Mouse (Mus musculus) lung, postnatal 0 days (tissue): ENCODE measurements around the gene Sertad1.

Experiments
- CTCF ChIP-seq: IDR thresholded peaks from 2 replicates; pipeline ENCODE4 v1.5.1; 2016; ENCODE audit warnings: antibody characterized with exemption, mild to moderate bottlenecking
- EP300 ChIP-seq: IDR thresholded peaks from 2 replicates; pipeline ENCODE4 v1.6.1; 2016; ENCODE audit warnings: antibody characterized with exemption, mild to moderate bottlenecking, control low read depth

GRCm38 (mm10) chr7:27475596-27475995 is 11.1 kb upstream of the Sertad1 start:
- no peak for TF ChIP-seq EP300
- no peak for TF ChIP-seq CTCF
